Mouse (Mus musculus) thymus, adult 2 months (tissue): ENCODE results near the gene Gtf2f2. TPM values are rescaled to one million over a fixed set of nuclear protein-coding genes. Genes with fewer than 3 reads are reported as not detected.

Experiments
- DNase-seq: peaks from one replicate; pipeline ENCODE4 v3.0.0; 2021
- H3K27ac ChIP-seq: fragments of 200-500 bp; 2 replicates; pipeline ENCODE4 v1.5.1; 2012; ENCODE audit warnings: low read length, control low read depth; ENCODE audit not compliant: control insufficient read depth, insufficient read depth
- H3K27me3 ChIP-seq: fragments of 200-500 bp; 2 replicates; pipeline ENCODE4 v1.6.1; 2012; ENCODE audit warnings: mild to moderate bottlenecking, low read length, moderate library complexity, mixed read lengths; ENCODE audit not compliant: control insufficient read depth, insufficient read depth
- H3K36me3 ChIP-seq: fragments of 200-500 bp; 2 replicates; pipeline ENCODE4 v1.6.1; 2012; ENCODE audit warnings: mild to moderate bottlenecking, low read length, moderate library complexity; ENCODE audit not compliant: control insufficient read depth, insufficient read depth
- H3K4me1 ChIP-seq: fragments of 200-500 bp; replicated peaks from 2 replicates; pipeline ENCODE4 v1.6.1; 2012; ENCODE audit warnings: low read length; ENCODE audit not compliant: control insufficient read depth, insufficient read depth
- H3K4me3 ChIP-seq: fragments of 200-500 bp; 2 replicates; pipeline ENCODE4 v1.5.1; 2012; ENCODE audit warnings: mild to moderate bottlenecking, low read length, control low read depth, moderate library complexity; ENCODE audit not compliant: control insufficient read depth, insufficient read depth
- CTCF ChIP-seq: fragments of 200-500 bp; IDR thresholded peaks from 2 replicates; pipeline ENCODE4 v1.5.1; 2012; ENCODE audit warnings: mild to moderate bottlenecking, control low read depth, low read length, moderate library complexity, borderline replicate concordance; ENCODE audit not compliant: control insufficient read depth, poor library complexity, insufficient read depth; ENCODE audit errors: extremely low read depth
- POLR2A ChIP-seq: fragments of 200-500 bp; IDR thresholded peaks from 2 replicates; pipeline ENCODE4 v1.6.1; 2012; ENCODE audit warnings: mild to moderate bottlenecking, low read length, control low read depth, moderate library complexity; ENCODE audit not compliant: control insufficient read depth, poor library complexity, insufficient read depth; ENCODE audit errors: extremely low read depth
- WGBS: fragments of 180-500 bp; shearing (Covaris S2); methylation state at CpG from one replicate; pipeline ENCODE4 v1.1.7; 2018; 5-methylcytosine and 5-hydroxymethylcytosine counted together
- polyA plus RNA-seq: library from polyadenylated mRNA; depleted of rRNA; stranded (reverse); fragments of >200 nt; gene quantifications from 2 replicates; pipeline ENCODE4 v1.2.3, GENCODE M21; 2012

Gtf2f2 gene
- polyA plus RNA-seq, 1 experiment, result 4.7 TPM

DNA sequence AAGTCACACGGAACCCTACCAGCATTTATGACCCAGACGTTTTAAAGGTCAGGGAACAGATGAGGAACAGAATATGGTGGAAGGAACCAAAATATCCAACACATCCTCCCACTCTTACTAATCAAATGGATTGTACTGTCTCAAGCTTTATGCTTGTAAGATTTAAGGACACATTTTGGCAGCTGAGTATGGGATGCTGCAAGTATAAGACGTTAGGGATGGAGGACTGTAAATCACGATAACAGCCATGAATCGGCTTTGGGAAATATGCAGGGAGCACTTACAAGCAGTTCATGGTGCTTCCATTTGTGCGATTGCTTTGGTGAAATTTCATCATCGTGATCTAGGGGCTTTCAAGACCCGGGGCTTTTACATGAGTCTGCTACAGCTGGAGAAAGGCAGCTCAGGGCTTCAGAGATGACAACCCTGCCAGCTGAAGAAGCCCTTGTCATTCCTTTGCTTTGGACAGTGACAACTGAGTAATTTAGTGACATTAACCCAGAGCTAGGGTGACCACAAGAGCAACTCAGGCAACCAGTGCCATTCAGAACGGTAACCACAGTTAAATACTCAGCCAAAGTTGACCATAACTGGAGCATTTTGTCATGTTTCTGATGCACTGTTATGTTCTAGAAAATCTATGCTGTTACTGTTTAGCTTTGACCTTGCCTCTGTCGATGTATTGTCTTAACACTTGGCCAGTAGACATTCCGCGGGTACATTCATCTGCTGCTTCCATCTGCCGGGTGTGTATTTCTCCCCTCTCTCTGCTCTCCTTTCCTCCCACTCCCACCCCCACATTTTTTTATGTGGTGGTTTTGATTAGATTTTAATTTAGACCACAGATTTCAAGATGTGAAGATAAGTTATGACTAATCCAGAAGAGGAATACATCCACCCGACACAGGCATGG lies 32.8 kb upstream of the Gtf2f2 start:
- TF ChIP-seq CTCF, result no peak
- no peak for TF ChIP-seq POLR2A
- no peak overlapping the region for H3K4me3 ChIP-seq
- no peak for DNase-seq
- H3K36me3 ChIP-seq, result no peaks in the 10 kb centered on the region
- H3K27ac ChIP-seq, result no peak overlapping the region
- 88% methylated on average over 14 of the region's 14 CpGs for WGBS
- H3K27me3 ChIP-seq, result no peaks in the 10 kb centered on the region
- H3K4me1 ChIP-seq, result no peaks in the 10 kb centered on the region

DNA sequence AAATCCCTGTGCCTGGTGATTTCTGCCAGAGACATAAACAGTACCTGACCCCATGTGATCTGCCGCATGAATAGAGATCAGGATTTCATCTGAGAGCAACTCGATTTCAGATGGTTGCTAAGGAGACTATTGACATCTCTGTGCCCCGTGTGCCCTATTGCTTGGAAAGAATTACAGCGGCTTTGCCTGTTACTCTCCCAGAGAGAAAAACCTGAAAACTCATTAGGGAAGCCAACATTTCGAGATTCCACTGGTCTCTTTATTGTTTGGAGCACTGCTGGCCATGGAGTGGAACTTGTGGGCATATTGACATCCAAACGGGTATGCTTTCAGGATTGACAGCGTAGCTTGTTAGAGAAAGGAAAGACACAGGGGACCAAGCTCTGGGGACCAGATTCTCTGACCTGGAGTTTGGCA lies 22.6 kb upstream of the Gtf2f2 start:
- H3K36me3 ChIP-seq, result no peaks in the 10 kb centered on the region
- H3K27ac ChIP-seq, result no peak overlapping the region
- H3K4me3 ChIP-seq, result no peak overlapping the region
- no peak for DNase-seq
- TF ChIP-seq CTCF, result no peak
- TF ChIP-seq POLR2A, result no peak
- no peaks in the 10 kb centered on the region; the same call in 1 of the 2 replicates for H3K4me1 ChIP-seq
- WGBS, result 80% methylated on average over 7 of the region's 7 CpGs
- H3K27me3 ChIP-seq, result no peaks in the 10 kb centered on the region

DNA sequence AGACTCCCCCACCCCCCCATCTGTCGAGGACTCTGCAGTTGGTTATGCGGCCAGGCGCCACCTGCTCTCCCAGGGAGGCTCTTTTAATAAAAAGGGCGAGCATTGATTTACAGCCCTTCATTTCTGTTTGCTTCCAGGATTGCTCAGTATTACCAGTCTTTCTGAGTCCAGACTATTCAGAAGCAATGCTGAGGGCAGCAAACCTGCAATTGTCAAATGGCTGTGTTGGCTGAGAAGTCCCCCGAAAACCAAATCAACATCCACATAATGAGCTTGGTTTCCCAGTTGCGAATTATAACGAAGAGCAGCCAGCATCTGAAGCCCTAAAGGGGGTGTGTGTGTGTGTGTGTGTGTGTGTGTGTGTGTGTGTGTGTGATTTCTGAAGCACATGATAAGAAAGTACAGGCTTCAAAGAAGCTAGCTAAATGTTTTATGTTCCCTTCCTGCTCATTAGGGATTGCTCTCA lies 22.0 kb upstream of the Gtf2f2 start:
- 83% methylated on average over 7 of the region's 7 CpGs for WGBS
- Histone ChIP-seq H3K27ac (no peak overlapping the region), H3K27me3 (no peaks in the 10 kb centered on the region), H3K4me1 (no peaks in the 10 kb centered on the region; the same call in 1 of the 2 replicates), H3K4me3 (no peak overlapping the region), H3K36me3 (no peaks in the 10 kb centered on the region)
- TF ChIP-seq CTCF, result no peak
- TF ChIP-seq POLR2A, result no peak
- no peak for DNase-seq

DNA sequence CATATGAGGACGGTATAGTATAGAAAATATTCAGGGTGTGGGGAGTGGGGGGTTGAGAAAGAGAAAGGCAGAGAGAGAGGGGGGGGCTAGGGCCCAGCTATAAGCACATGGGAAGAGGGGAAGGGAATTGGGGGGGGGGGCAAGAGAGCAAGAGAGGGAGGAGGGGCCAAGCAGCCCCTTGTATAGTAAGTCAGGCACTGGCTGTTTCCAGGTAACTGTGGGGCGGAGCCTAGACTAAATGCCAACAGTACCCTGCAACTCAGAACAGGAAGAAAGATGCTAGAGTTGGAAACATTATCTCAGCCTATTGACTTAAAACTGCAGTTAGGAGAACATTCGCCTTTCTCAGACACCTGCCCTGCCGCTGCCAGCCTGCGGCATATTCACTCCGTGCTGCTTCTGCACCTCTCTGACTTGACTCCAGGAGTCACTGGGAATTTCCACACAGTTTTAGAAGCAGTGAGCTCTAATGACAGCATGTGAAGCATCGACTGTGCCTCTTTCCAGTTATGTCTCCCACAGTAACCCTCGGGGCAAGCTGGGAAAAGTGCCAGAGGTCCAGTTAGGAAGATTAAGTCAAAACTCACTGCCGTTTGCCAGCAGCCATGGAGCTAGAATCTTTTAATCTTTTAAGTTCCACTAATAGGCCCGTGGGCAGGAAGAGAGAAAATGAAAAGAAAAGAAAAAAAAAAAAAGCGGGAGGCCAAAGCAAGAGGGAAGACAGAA lies 20.6 kb upstream of the Gtf2f2 start:
- Histone ChIP-seq H3K4me1 (no peaks in the 10 kb centered on the region; the same call in 1 of the 2 replicates), H3K36me3 (no peaks in the 10 kb centered on the region), H3K4me3 (no peak overlapping the region), H3K27me3 (no peaks in the 10 kb centered on the region), H3K27ac (no peak overlapping the region)
- no peak for DNase-seq
- TF ChIP-seq CTCF, result no peak
- WGBS, result 80% methylated on average over 11 of the region's 11 CpGs

DNA sequence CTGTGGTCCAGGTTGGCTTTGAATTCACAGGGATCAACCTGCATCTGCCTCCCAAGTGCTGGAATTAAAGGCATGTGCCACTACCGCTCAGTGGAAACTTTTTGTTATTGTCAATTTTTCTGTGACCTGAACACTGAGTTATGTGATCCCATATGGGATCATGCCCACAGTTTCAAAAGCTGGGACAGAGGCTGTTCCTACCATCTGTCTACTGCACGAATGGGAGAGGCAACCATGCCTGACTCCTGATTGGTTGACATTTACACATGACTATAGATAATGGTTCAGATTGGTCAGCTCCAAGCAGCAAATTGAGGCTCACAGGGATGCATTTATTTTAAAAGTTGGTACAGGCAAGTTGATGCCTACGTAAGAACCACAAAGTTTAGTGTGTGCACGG lies 14.0 kb upstream of the Gtf2f2 start:
- TF ChIP-seq POLR2A, result no peak
- no peak for TF ChIP-seq CTCF
- Histone ChIP-seq H3K4me1 (no peaks in the 10 kb centered on the region), H3K27ac (no peak overlapping the region), H3K36me3 (no peaks in the 10 kb centered on the region), H3K4me3 (no peak overlapping the region), H3K27me3 (no peaks in the 10 kb centered on the region)
- DNase-seq, result no peak
- 86% methylated on average over 4 of the region's 4 CpGs for WGBS

DNA sequence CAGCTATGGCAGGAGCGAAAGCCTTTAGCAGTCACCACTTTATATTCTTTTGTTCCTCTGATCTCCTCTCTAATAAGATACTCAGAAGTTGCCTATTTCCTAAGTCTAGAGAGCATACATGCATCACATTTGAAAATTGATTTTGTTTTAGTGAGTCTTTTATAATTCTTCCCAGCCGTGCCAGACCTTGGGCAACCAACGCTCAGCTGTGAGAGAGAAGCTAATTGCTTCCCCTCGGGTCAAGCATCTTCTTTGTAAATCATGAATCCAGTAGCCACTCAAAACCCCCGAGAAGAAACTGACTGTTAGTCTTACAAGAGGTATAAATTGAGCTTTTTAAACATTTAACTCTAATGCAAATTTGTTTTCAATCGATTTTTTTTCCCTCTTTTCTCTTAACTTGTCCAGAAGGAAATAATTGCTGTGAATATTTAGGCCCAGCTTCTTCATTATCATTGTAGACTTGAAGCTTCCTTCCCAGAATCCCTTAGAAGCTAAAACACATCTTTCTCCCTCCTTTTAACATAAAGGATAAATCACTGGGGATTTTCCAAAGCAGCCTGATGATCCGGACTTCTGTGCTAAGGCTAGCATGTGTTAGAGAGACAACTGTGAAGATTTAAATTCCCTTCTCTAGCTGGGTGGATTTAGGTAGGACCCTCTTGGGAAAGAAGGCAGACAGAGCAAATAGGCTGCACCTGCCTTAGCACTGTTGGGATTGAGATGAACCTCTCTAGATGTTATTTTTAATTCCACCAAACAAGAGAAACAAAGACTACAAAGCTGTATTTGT lies 10.5 kb upstream of the Gtf2f2 start:
- no peak for DNase-seq
- TF ChIP-seq POLR2A (no peak), CTCF (no peak)
- no peaks in the 10 kb centered on the region for H3K4me1 ChIP-seq

More for the DNA sequence above, 10.5 kb upstream of the Gtf2f2 start:
- H3K36me3 ChIP-seq, result no peaks in the 10 kb centered on the region
- WGBS, result 85% methylated on average over 7 of the region's 7 CpGs
- no peak overlapping the region for H3K27ac ChIP-seq
- H3K4me3 ChIP-seq, result no peak overlapping the region
- H3K27me3 ChIP-seq, result no peaks in the 10 kb centered on the region
